Mouse (Mus musculus) cortical plate, adult 2 months (tissue): ENCODE measurements around the gene Cmss1. TPM values are rescaled to one million over a fixed set of nuclear protein-coding genes. Genes with fewer than 3 reads are reported as not detected.
A peak's percentile ranks its signal among the peaks of the same experiment; 100 is the strongest.

Experiments used
- H3K27ac ChIP-seq: fragments of 200-500 bp; 2 replicates; pipeline ENCODE4 v1.5.1; 2012; ENCODE audit warnings: low read length, control low read depth, inconsistent platforms; ENCODE audit not compliant: insufficient read depth
- H3K4me1 ChIP-seq: fragments of 200-500 bp; 2 replicates; pipeline ENCODE4 v1.6.1; 2011; ENCODE audit warnings: low read length; ENCODE audit not compliant: control insufficient read depth, insufficient read depth
- H3K4me3 ChIP-seq: fragments of 200-500 bp; 2 replicates; pipeline ENCODE4 v1.5.1; 2011; ENCODE audit warnings: mild to moderate bottlenecking, low read length, control low read depth; ENCODE audit not compliant: insufficient read depth
- CTCF ChIP-seq: fragments of 200-500 bp; IDR thresholded peaks from 2 replicates; pipeline ENCODE4 v1.5.1; 2011; ENCODE audit warnings: mild to moderate bottlenecking, control low read depth, low read length; ENCODE audit not compliant: insufficient read depth; ENCODE audit errors: extremely low read depth
- POLR2A ChIP-seq: fragments of 200-500 bp; IDR thresholded peaks from 2 replicates; pipeline ENCODE4 v1.6.1; 2011; ENCODE audit warnings: mild to moderate bottlenecking, low read length, control low read depth; ENCODE audit not compliant: insufficient read depth; ENCODE audit errors: extremely low read depth
- polyA plus RNA-seq: library from polyadenylated mRNA; depleted of rRNA; stranded (reverse); fragments of >200 nt; gene quantifications from 2 replicates; pipeline ENCODE4 v1.2.3, GENCODE M21; 2012

The Cmss1 gene
- polyA plus RNA-seq, 1 experiment = 9.5 TPM

DNA sequence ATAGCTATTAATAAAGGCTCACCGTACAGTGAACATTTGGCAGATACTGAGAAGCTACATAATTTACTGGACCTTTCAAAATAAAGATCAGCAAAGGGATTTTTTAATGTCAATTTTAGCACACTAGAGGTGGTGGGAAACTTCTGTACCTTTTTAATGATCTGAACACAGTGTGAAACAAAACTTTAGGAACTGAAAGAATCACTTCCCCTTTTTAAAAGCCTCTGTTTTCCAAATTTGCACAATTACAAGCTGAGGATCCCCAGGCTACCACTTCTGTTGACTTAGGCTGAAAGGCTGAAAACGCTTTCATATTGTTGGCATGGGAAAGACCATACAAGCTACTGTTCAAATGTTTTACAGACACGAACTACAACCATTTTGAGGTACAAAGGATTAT is 56.6 kb downstream of the Cmss1 start:
- no peak overlapping the region for H3K4me3 ChIP-seq
- TF ChIP-seq POLR2A (no peak), CTCF (no peak)
- H3K27ac ChIP-seq = no peak overlapping the region

DNA sequence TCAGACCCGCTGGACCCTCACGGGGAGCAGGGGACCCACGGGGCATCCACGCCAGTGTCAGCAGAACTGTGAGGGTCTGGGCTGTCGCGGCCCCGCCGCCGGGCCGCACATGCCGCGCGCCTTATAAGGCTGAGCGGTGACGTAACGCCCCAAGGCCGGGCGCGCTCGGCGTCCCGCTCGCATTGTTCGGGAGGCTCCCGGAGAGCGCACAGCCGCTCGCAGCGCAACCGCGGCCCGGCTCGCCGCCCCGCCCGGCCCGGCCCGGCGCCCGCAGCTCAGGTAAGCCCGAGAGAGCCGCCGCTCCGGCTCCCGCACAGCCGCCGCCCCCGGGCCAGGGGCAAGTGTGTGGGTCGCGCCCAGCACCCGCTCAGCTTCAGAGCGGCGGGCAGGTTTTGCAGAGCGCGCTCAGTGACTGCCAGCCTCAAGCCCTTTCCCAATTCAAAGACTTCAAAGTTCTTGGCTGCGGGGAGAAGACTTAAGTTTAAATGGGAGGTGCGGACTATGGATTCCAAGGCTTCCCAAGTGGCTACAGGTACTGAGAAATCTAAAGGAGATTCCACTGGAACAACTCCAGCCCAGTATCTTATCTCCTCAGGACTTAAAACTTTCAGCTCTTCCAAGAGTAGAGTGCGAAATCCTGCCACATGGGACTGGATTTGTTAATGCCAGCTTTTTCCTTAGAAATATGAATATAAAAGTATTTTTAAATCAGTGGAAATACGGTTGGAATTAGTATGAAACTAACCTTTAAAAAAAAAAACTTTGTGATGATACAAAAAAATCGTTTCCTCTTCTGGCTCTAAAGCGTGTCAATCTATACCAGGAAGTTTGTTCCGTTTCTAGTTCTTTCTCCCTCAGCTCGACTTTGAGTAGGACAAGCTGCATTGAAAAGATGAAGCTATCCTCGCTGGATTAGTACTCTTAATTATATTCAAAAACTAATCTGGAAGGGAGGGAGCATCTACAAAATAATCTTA is 57.3 kb downstream of the Cmss1 start:
- Histone ChIP-seq H3K27ac (peak overlapping the region; percentile 15), H3K4me3 (peak overlapping the region; percentile 59), H3K4me1 (no peaks in the 10 kb centered on the region)
- TF ChIP-seq CTCF (no peak), POLR2A (no peak)

More for the DNA sequence above, 56.6 kb downstream of the Cmss1 start:
- no peaks in the 10 kb centered on the region for H3K4me1 ChIP-seq

DNA sequence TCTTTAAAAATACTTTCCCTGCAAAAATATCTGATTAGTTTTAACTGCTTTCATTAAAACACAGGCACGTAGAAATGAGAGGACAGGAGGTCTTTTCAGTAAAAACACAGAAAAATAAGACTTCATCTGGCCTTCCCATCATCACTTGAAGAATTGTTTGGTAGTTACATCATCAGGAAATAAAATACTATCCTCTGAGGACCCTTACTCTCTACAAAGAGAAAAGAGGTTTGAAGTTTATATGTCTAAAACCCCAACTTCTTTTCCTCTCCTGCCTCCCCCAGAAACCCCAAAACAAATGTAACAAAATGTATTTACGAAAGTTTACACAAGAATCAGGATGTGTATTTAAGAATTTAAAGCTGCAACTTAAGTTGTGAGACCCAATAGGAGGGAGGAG is 58.1 kb downstream of the Cmss1 start:
- TF ChIP-seq POLR2A = no peak
- no peak for TF ChIP-seq CTCF
- H3K4me3 ChIP-seq = peak overlapping the region; percentile 59
- H3K4me1 ChIP-seq = no peaks in the 10 kb centered on the region
- peak overlapping the region; percentile 15; the same call in 1 of the 2 replicates for H3K27ac ChIP-seq

DNA sequence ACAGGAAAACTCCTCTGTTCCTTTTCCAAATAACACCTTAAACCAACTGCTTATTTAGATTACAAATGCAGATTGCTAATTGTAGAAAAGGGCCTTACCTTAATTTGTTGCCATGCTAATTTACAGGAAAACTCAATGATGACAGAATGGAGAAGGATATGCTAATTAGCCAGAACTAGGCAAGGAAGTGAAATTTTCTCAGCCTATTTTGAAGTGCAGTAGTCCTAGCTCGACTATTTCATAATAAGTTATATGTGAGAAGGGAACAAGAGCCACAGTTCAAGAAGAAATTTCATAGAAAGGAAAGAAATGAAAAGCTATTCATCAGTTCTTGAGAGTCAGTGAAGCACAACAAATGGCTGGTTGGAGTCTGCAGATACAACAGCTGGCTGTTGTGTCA is 60.3 kb downstream of the Cmss1 start:
- Histone ChIP-seq H3K27ac (no peak overlapping the region), H3K4me1 (no peaks in the 10 kb centered on the region), H3K4me3 (no peak overlapping the region)
- no peak for TF ChIP-seq CTCF
- TF ChIP-seq POLR2A = no peak

DNA sequence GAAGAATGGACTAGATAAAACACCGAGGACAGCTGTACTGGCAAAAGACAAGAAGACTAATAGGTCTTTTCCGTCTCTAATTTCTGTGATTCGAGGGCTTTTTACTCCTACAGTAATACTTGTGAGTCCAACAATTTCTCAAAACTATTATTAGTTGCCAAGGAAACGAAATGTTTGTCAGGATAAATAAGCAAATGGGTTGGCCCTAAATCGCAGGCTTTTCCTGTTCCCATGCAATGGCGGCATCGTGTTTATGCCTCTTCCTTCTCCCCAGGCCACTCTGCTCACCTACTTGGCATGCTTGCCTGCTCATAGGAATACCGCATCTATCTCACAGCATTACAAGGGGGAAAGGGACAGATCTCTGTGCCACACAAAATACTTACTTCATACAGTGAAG is 62.2 kb downstream of the Cmss1 start:
- H3K4me1 ChIP-seq = no peaks in the 10 kb centered on the region
- no peak overlapping the region for H3K4me3 ChIP-seq
- no peak overlapping the region for H3K27ac ChIP-seq
- no peak for TF ChIP-seq CTCF
- TF ChIP-seq POLR2A = no peak

DNA sequence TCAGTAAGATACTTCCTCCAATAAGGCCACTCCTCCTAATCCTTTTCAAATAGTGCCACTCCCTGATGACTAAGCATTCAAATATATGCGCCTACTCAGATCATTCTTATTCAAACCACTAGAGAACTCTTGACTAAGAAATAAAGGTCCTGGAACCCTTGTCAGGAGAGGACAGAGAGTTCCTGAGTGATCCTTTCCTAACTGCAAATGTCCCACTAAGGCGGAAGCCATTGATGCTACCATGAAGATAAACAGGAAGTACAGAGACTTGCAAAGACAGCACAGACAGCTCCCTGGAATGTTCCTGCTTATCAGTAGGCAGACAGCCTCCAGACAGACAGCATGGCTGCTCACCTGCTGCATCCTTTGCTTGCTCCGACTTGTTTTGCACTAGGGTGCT is 63.4 kb downstream of the Cmss1 start:
- Histone ChIP-seq H3K27ac (no peak overlapping the region), H3K4me3 (no peak overlapping the region), H3K4me1 (no peaks in the 10 kb centered on the region)
- TF ChIP-seq CTCF (no peak), POLR2A (no peak)

DNA sequence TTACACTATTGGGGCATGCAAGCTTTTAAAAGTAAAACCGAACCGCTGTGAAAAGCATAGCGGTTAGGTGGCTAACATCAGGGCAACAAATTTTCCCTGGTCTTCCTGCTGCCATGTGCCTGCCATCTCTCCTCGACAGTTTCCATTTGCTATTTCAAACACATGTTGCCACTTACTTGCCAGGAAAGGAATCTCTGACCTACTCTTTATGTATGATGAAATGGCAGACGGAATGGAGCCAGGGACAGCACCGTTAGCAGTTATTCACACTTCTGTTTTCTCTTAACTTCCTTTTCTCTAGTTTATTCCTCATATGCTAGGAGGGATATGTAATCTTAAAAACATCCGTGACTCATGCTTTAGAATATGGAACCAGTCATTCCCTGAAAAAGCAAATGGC is 70.2 kb downstream of the Cmss1 start:
- Histone ChIP-seq H3K4me1 (no peaks in the 10 kb centered on the region), H3K27ac (no peak overlapping the region), H3K4me3 (no peak overlapping the region)
- TF ChIP-seq POLR2A = no peak
- no peak for TF ChIP-seq CTCF

DNA sequence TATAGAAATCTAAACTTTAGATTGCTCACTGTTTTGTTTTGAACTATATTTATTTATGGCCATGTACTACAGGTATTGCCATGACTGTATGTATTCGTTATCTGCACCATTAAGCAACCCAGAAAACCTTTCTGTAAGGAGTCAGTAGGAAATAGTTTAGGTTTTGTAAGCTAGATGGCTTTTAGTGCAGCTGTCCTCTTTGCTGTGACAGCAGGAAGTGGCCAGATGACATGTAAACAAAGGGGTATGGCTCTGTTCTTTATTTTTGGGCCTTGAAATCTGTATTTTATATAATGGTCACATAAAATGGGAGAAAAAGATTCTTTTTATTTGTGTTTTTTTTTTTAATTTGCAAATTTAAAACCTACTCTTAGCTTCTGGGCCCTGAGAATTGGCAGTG is 71.9 kb downstream of the Cmss1 start:
- Histone ChIP-seq H3K4me1 (no peaks in the 10 kb centered on the region), H3K4me3 (no peak overlapping the region), H3K27ac (no peak overlapping the region)
- TF ChIP-seq POLR2A (no peak), CTCF (no peak)

DNA sequence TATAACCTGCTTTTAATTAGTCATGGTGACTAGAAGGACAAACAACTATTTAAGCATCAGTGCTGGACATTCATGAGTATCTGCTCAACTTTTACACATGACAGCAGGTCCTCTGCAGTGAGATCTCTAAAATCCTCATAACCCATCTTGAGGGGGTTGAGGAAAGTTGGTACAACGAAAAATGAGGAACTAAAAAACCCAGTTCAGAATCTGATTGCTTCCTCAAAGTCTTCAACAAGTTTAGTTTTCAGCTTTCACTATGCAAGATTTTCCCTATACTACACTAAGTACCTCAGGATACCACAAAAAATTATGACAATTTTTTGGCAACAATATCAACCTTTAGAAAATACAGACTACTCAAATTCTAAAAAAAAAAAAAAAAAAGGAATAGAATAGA is 72.3 kb downstream of the Cmss1 start:
- H3K4me3 ChIP-seq = no peak overlapping the region
- H3K4me1 ChIP-seq = no peaks in the 10 kb centered on the region
- TF ChIP-seq POLR2A = no peak
- H3K27ac ChIP-seq = no peak overlapping the region

DNA sequence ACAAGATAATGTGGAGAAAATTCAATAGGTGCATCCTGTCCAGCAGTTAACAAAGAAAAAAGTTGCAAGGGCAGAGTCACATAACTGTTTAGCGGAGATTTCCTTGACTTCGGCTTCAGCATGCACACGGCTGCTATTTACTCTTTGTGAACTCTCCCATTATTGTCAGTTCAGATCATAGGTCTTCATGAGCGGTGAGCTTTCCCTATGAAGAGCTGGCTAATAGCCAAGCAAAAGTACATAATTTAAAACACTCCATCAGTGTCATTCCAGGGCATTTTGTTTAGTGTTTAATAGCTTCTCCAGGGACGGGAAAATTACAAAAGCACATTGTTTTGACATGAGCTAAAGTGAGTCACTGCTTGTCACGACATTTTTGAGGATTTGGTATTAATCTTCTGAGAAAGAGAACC is 74.6 kb downstream of the Cmss1 start:
- H3K27ac ChIP-seq = no peak overlapping the region
- no peaks in the 10 kb centered on the region for H3K4me1 ChIP-seq
- H3K4me3 ChIP-seq = no peak overlapping the region
- TF ChIP-seq CTCF (no peak), POLR2A (no peak)

DNA sequence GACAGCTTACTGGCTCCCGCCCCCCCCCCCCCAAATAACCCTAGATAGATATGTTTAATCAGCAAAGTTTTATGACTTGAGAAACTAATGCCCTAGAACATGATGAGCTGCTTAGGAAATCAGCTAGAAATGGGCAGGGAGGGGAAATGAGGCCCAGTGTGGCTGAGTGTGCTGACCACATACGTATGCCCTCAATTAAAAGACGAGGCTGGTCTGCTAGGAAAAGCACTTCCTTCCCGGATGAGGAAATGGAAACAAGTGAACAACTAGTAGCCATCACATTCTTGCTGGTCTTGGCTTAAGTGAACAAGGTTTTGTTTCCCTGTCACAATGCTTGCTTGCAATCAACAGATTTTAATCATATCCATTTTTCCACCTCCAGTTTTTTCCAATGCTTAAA is 76.1 kb downstream of the Cmss1 start:
- no peaks in the 10 kb centered on the region for H3K4me1 ChIP-seq
- no peak overlapping the region for H3K4me3 ChIP-seq
- TF ChIP-seq CTCF = no peak
- TF ChIP-seq POLR2A = no peak
- H3K27ac ChIP-seq = no peak overlapping the region
